Mouse (Mus musculus) frontal cortex, adult 2 months (tissue): ENCODE measurements around the gene Selenbp2. TPM values are rescaled to one million over a fixed set of nuclear protein-coding genes. Genes with fewer than 3 reads are reported as not detected.
A peak's percentile ranks its signal among the peaks of the same experiment; 100 is the strongest.
"Not testable (repeated sequence)": the region's sequence is repeated elsewhere in the genome, so short reads cannot be mapped to it uniquely, and the experiment has no call there.

Experiments
- DNase-seq, 2 experiments: peaks; one replicate each; pipeline ENCODE4 v3.0.0; 2022; ENCODE audit warnings: low spot score in 1 of 2; ENCODE audit errors: extremely low spot score in 1 of 2
- polyA plus RNA-seq: library from polyadenylated mRNA; depleted of rRNA; stranded (reverse); fragments of >200 nt; gene quantifications from 2 replicates; pipeline ENCODE4 v1.2.3, GENCODE M21; 2012; rRNA removed

Gene Selenbp2
- polyA plus RNA-seq = 0.53 TPM in 1 of 2 replicates, not detected in the other

DNA sequence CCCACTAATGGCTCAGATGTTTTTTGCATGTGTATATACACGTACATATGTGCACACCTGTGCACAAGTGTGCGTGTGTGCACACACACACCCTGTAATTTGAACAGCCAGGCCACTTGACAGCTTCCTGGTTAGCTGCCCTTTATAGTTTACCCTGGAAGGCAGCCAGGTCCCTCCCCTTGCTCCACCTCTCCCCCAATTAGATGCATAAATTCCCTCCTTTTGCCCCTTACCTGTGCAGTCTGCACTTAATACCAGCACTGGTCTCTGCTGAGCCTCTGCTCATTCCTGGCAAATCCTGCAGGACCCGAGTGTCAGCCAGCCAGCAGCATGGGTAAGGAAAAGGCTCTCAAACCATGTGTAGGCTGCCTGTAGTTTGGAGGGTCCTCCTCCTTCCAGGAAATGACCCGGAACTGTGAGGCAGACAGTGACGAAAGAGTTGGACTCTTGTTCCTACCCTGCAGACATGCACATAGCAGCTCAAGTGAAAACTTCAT, at the start of gene Selenbp2:
Gene Selenbp2, plus strand, starts transcription at position 228 of the 497 bp plus-strand sequence.
- DNase-seq = no peak

DNA sequence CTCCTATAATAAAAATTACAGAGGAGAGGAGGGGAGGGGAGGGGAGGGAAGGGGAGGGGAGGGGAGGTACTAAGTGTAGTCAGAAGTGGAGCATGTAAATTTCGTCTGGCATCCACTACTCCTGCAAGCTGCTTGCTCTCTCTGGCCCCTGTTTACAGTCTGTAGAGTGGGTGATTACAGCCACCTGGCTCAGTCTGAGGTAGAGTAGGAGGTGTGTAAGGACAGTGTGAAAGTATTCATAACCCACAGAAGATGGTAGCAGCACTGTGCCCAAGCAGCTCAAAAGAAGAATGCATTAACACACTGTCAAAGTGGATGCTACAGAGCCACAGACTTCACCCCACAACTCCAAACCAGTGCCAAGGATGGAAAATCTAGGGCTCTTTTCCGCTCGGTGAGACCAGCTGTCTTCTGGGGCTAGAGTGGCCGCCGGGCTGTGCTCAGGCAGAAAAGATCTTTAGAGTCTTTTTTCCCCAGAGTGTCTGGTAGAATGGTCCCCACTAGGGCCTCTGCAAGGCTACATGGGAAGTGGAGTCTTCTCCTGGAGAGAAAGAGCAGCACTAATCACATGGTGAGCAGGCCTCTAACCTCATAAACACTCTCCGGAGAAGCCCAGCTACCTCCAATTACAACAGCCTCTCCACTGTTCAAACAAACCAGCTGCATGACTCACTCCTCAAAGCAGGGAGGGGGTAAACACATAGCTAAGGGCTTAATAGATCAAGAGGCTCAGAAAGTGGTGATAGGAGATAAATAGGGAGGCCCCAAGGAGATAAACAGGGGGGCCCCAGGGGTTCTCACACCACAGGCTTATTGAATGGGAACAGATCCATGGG, 44.4 kb upstream of the Selenbp2 start:
- peak; percentile 17 to 33 for DNase-seq

DNA sequence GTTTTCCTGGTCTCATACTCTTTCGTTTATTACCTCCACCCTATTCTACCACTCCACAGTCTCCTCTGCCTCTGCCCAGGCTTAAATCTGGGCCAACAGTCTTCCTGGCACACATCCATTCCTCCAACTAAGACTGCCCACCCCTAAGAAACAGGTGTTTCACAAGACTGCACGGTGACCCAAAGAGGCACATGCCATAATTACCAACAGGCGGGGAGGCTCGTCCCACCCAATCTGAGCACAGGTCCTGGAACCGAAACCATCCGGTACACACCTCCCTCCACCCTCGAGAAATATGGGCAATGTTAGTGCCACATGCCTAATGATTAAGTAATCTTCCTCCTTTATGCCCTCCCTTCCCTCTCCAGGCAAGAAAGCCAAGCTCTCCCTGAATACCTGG, 42.9 kb upstream of the Selenbp2 start:
- DNase-seq = no peak

DNA sequence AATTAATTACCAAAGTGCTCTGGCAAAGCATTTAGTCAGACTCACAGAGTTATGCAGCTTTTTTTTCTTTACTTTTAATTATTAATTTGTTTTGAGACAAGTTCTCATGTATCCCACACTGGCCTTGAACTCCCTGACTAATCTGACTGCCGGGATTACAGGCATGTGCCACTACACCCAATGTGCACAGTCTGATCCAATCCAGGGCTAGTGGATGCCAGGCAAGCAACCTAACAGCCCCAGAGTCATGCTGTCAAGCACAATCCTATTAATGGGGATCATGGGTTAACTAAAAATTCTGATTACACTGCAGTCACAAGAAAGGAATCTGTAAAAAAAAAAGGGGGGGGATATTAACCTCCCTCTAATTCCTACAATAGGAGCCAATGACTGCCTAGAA, 39.4 kb upstream of the Selenbp2 start:
- not testable (repeated sequence) for DNase-seq

DNA sequence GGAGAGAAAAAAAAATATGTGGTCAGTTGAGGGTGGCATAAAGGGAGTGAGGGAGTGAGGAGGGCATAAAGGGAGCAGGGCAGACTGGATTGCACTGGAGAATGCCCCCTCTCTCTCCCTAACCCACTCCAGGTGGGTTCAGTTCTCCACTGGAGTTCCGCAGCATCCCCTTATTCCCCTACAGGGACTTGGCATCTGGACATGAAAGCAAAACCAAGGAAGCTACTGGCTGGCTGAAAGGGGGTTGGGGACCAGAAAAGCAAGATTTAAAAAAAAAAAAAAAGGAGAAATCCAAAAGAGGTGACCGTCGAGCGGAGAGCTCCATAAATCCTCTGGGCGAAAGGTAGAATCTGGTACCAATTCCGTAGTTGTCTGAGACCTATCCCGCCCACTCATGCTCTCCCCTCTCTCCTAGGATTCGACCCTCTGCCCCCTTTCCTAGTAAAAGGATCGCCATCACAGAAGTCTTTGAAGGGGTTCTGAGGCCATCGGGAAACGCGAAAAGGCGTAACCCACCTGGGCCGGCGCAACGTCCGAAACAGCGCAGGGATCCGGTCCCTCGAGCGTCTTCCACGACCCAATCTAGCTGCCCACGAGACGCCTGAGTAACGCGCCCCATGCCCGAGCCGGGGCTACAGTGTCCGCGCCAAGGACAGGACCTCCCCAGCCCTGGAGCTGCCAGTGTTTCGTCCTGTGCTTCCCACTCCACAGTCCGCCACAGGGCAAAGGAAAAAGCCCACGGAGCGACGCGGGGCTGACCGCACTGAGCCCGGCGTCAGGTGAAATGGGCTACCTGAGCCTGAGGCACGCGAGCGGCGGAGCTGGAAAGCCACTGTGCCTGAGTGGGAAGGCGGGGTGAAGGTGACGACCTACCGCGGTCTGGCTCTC, 35.3 kb upstream of the Selenbp2 start:
- not testable (repeated sequence) for DNase-seq

DNA sequence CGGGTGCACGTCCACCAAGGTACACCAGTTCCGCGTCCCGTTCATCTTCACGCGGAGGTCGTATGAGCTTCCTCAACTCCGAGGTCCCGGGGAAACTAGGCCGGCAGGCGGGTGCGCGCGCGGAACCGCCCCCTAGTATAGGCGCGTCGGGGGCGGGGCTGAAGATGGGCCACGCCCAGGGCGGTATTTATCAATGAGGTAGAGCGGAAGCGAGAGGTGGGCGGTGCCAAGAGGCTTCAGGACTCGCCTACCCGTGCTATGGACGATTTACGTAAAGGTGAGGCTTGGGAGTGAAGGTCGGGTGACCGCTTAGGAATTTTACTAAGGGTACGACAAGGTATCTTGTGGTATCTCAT, 34.6 kb upstream of the Selenbp2 start, which contains the start of gene Tuft1:
Gene Tuft1, minus strand, starts transcription at position 133 of the 356 bp plus-strand sequence.
- DNase-seq = peak in 1 of 2 experiments; percentile 50

DNA sequence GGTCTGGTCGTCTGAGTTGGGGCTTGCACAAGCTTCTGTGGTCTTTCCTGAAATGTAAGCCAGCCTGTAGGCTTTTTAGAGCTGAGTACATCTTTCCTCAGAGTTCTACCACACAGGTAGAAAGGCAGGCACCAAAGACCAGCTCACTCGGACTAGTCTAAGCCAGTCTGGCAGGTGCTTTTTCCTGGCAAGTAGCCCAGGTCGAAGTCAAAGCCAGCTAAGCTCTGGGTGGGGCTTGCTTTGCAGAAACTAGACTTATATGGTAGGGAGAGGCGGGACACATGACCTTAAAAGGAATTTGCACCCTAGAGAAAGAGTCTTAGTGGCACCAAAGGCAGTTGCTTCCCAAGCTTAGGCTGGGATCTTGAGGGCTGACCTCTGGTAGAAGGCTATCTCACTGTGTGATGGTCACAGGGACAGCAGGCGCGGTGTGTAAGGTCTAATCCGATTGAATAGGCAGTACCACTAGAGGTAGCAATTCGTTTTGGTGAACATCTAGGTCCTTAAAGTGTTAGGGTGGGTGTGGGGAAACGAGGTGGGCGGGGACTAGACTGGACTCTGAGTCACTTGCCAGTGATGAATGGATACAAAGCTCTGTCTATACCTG, 34.1 kb upstream of the Selenbp2 start:
- not testable (repeated sequence) for DNase-seq

DNA sequence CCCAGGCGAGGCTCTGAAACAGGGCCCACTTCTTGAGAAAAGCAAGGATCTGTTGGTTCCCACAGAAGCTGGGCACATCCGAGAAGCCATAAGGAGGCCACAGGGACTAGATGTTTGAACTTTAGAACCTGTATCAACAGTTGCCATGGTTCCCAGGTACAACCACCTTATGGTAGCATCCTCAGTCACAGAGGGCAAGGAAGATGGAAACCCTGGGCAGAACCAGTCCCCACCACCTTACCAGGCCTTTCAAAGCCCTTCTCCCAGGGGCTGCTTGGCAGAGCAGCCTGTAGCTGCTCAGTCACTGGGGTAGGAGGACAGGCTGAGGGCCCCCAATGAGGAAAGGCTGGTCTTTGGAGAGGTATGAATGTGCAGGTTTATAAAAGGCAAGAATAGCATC, 32.5 kb upstream of the Selenbp2 start:
- DNase-seq = not testable (repeated sequence)

DNA sequence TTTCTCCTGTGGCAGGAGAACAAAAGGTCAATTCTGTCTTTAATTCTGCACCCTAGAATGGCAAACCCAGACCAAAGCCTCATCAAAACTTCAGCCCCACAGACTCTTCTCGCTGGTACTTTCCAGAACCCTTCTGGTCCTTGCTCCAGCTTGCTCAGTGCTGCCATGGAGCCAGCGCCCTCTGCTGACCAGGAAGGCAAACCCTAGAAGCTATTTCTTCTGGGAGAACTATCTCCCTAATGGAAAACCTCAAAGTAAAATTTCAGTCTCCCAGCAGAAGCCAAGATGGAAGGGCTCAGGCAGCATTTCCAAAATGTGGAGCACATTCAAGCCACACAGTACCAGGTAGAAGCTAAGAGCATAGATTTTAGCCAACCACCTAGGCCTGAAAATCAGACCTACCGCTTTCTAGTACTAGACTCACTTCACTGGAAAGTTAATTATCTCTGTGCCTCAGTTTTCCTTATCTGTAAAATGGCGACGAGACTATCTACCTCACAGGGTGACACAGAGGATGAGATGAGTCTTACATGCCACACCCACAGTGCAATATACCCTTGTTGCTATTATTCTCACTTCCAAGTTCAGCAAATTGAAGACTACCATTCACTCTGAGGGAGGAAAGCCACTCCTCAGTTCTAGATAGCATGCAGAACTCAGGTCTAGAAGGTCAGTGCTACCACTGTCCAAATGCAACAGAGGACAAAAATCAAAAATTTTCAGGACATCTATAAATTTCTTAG, 28.1 kb upstream of the Selenbp2 start:
- not testable (repeated sequence) for DNase-seq

DNA sequence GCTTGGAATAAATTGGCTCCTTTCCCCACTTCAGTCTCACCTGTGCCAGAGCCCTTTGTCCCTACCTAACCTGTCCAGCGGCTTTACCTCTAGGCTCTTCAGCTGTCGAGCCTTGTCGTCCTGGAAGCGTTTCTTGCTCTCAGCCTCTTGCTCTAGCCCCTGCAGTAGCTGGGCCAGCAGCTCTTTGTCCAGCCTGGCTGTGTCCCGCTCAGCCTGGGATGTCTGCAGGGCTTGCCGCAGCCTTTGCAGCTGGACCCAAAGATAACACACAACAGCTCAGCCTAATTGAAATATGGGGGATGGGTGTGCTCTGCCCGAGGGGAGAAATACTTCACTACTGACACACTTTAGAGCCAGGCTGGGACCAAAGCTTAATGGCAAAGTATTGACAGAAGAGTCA, 27.5 kb upstream of the Selenbp2 start:
- not testable (repeated sequence) for DNase-seq

DNA sequence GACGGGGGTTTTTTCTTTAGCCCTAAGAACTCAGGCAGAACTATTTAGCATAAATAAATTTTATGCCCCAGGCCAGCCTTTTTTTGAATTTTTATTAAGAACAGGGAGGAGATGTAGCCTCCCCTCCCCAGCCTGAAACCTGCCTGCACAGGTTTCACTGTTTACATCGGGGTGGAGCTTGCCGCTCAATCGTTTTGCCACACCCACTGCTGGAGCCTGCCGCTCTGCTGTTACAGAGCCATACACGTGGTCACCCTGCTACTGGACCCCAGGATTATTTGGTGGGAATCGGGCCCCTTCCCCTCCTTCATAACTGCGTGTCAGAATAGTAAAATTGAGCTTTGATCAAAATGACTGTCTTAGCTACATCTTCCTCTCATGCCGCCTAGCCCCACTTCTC, 18.3 kb upstream of the Selenbp2 start:
- not testable (repeated sequence) for DNase-seq

DNA sequence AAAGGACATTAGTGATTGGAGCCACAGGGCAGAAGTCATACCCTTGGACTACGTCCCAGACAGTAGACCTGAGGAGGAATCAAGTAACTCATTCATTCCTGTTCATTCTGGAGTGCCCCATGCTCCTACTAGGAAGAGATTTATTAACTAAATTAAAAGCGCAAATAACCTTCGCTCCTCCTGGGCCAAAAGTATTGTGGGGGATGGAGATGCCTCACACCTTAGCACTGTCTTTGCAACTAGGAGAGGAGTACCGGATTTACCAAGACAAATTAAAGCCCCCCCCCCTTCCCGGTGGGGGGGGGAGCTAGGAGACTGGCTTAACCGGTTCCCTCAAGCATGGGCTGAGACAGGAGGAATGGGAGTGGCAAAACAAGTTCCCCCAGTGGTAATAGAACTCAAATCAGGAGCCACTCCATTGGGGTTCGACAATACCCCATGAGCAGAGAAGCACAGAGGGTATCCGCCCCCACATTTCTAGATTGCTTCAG, 14.0 kb upstream of the Selenbp2 start:
- no peak for DNase-seq

DNA sequence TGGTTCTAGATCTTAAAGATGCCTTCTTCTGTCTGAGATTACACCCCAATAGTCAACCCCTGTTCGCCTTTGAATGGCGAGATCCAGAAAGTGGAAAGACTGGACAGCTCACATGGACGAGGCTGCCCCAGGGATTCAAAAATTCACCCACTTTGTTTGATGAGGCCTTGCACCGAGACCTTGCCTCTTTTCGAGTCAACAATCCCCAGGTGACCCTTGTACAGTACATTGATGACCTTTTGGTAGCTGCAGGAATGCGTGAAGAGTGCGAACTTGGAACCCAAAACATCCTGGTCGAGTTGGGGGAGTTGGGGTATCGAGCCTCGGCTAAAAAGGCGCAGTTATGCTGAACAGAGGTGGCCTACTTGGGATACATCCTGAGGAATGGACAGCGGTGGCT, 13.3 kb upstream of the Selenbp2 start:
- DNase-seq = not testable (repeated sequence)

DNA sequence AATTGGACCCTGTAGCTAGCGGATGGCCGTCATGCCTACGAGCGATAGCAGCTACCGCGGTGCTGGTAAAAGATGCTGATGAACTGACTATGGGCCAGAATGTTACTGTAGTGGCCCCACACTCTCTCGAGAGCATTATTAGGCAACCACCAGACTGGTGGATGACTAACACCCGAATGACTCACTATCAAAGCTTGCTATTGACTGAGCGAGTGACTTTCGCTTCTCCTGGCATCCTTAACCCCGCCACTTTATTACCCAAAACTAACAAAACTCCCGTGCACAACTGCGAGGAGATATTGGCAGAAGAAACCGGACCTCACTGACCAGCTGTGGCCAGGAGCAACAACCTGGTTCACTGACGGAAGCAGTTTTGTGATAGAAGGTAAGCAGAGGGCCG, 12.6 kb upstream of the Selenbp2 start:
- no peak for DNase-seq

DNA sequence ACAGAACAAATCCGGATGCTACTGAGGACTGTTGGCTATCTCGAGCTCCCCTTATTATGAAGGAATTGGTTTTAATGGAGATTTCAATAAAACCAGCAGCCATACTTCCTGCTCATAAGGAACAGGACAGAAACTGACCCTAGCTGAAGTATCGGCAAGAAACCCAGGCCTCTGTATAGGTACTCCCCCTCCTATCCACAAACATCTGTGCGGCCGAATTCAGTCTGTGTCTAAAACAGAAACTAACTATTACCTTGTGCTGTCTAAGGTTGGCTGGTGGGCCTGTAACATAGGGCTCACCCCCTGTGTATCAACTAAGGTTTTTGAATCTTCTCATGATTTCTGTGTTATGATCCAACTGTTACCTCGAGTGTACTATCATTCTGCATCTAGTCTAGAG, 9.7 kb upstream of the Selenbp2 start:
- no peak for DNase-seq

DNA sequence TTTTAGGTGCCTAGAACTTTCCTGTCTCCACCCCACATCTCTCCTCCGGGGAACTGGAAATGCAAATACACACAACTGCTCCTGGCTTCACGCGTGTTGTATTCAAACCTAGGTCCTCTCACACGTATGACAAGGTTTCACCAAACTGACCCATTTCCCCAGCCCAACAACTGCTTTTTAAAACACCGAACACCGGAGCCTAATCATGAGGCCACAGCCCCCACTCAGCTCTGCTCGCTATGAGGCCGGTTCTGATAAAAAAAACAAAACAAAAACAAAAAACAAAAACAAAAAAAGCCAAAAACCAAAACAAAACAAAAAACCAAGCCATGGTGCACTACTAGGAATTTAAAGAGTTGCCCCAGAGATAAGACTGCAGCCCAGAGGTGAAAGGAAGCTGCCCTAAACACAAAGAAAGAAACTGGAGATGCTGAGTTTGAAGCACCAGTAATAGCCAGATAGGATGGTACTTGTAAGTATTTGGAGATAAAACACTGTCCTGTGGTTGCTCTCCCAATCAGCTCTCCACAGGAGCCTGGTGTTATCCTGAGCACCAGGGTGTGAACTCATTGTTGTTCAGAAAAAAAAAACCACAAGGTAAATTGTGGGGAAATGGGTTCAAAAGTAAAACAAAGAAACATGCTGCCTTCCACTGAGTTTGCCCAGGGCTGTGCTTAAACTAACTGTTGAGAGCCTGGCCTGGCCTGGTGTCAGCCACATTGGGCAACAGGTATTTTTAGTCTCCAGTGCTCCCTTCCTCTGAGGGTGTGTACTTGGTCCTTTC, 7.2 kb upstream of the Selenbp2 start:
- DNase-seq = not testable (repeated sequence)

DNA sequence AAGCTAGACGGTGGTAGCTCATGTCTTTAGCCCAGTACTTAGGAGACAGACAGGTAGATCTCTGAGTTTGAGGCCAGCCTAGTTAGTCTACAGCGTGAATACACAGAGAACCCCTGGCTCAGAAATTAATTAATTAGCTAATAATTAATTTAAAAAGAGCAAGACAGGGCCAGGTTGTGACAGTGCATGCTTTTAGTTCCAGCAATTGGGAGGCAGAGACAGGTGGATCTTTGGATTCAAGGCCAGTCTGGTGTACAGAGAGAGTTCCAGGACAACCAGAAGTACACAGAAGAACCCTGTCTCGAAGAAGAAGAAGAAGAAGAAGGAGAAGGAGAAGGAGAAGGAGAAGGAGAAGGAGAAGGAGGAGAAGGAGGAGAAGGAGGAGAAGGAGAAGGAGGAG, 4.7 kb upstream of the Selenbp2 start:
- DNase-seq = not testable (repeated sequence)

DNA sequence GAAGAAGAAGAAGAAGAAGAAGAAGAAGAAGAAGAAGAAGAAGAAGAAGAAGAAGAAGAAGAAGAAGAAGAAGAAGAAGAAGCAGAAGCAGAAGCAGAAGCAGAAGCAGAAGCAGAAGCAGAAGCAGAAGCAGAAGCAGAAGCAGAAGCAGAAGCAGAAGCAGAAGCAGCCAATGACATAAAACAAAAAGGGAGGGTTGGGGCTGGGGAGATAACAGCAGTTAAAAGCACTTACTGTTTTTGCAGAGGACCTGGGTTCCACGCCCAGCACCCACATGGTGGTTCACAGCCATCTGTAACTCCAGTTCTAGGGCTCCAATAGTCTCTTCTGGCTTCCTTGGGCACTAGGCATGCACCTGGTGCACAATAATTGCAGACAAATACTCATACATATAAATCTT, 4.2 kb upstream of the Selenbp2 start:
- DNase-seq = not testable (repeated sequence)

DNA sequence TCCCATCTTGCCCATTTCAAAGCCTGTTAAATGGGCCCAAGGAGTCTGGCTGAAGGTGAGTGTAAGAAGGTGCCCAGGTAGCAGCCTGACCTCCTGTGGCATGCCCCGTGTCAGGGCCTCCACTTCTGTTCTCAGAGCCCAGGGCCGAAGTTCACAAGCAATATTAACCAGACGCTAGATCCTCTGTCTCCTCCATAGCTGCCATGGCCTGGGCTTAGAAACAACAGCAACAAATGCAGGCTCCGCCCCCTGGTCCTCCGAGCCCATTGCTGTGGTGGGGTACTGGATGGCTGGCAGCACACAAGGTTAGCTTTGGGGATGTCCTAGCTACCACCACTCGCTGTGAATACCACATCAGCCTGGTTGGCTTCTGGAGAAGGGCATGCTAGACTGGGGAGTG, 3.2 kb upstream of the Selenbp2 start:
- DNase-seq = not testable (repeated sequence)
